8 mouse cellular contexts compared by ENCODE assay signal in genomic region chr1:173802689-173803281, GRCm38 (mm10). TPM values are rescaled to one million over a fixed set of nuclear protein-coding genes. Genes with fewer than 3 reads are reported as not detected.
DNase-seq lines count a peak whose midpoint lies in the region; ATAC-seq lines count a peak whose summit lies in the region.

No protein-coding gene starts in this region.

- ATAC-seq in granulocyte monocyte progenitor cell, adult 5-6 weeks (replicated peaks; ENCODE audit: poor library complexity, severe bottlenecking) = peak; percentile 69

- DNase-seq in Muller cell, postnatal 12 days (ENCODE audit: inconsistent ontology term) = peak; percentile 49
- peak; percentile 61 to 62 for DNase-seq in cerebellum, postnatal 14 days
- DNase-seq in heart, postnatal 4 days = peak; percentile 12
- peak; percentile 27 for DNase-seq in kidney, postnatal 14 days
- DNase-seq in layer of hippocampus, postnatal 36 days = peak; percentile 48 to 55
- peak; percentile 27 for DNase-seq in lung, postnatal 36 days
- peak; percentile 20 to 22 for DNase-seq in right cerebral cortex, postnatal 10 days (ENCODE audit: low spot score in 2 of 2)

RNA-seq across cellular contexts. Expression of gene Ifi204, which starts 36.0 kb away (rescaled TPM):
- 2.1 and 5.1 TPM in 2 replicates for total RNA-seq in granulocyte monocyte progenitor cell, adult 5-6 weeks (2014; fragmentation: Nextera tagmentation)
- 7.9 and 10.9 TPM in 2 replicates for total RNA-seq in granulocyte monocyte progenitor cell, adult 5-6 weeks (2017)
- total RNA-seq in heart, postnatal 4 days (2021) = 1 to 10 TPM in 1 of 2 experiments, under 1 TPM in 1; 0.92 to 1.1 TPM
- total RNA-seq in layer of hippocampus, postnatal 36 days (2021) = under 1 TPM; 0.18 to 0.25 TPM

Comparison
In these comparisons a context has a peak if more than half of its experiments do, and no peak if none do; other contexts are left out.
1. Peak in every context shown above with its lines: DNase-seq and ATAC-seq.